Mouse (Mus musculus) stomach, embryonic 16.5 days (tissue): Measurements from ENCODE around the gene Ldhd. TPM values are rescaled to one million over a fixed set of nuclear protein-coding genes. Genes with fewer than 3 reads are reported as not detected.

Source experiments
- ATAC-seq: fragments of 200-750 bp; cut with Nextera tagmentation; 2 replicates; pipeline ENCODE4 v1.8.0; 2017; ENCODE audit warnings: moderate number of reproducible peaks, moderate TSS enrichment; ENCODE audit not compliant: insufficient read depth, low FRiP score
- H3K27ac ChIP-seq: fragments of 300-500 bp; sonication (generic); 2 replicates; pipeline ENCODE4 v1.5.1; 2014; ENCODE audit warnings: low read length
- H3K27me3 ChIP-seq: fragments of 300-500 bp; sonication (generic); 2 replicates; pipeline ENCODE4 v1.6.1; 2014; ENCODE audit warnings: low read length, control low read depth, mixed read lengths; ENCODE audit not compliant: control insufficient read depth, insufficient read depth
- H3K36me3 ChIP-seq: fragments of 300-500 bp; sonication (generic); 2 replicates; pipeline ENCODE4 v1.6.1; 2014; ENCODE audit warnings: low read length; ENCODE audit not compliant: control insufficient read depth, insufficient read depth
- H3K4me1 ChIP-seq: fragments of 300-500 bp; sonication (generic); 2 replicates; pipeline ENCODE4 v1.6.1; 2014; ENCODE audit warnings: low read length, control low read depth, mixed read lengths; ENCODE audit not compliant: control insufficient read depth, insufficient read depth
- H3K4me2 ChIP-seq: fragments of 300-500 bp; sonication (generic); 2 replicates; pipeline ENCODE4 v1.6.1; 2014; ENCODE audit warnings: low read depth, low read length, mixed read lengths
- H3K4me3 ChIP-seq: fragments of 300-500 bp; sonication (generic); replicated peaks from 2 replicates; pipeline ENCODE4 v1.5.1; 2014; ENCODE audit warnings: mild to moderate bottlenecking, low read length
- H3K9ac ChIP-seq: fragments of 300-500 bp; sonication (generic); 2 replicates; pipeline ENCODE4 v1.6.1; 2014; ENCODE audit warnings: low read length
- H3K9me3 ChIP-seq: fragments of 300-500 bp; sonication (generic); replicated peaks from 2 replicates; pipeline ENCODE4 v1.6.1; 2016; ENCODE audit warnings: low read length, control low read depth; ENCODE audit not compliant: control insufficient read depth
- WGBS: fragments of 180-500 bp; shearing (Covaris S2); extraction: QIAGEN DNeasy Blood & Tissue Kit; methylation state at CpG from one replicate; pipeline ENCODE4 v1.1.7; 2014; 5-methylcytosine and 5-hydroxymethylcytosine counted together
- polyA plus RNA-seq: library from polyadenylated mRNA; unstranded; fragments of >200 nt; fragmentation: Nextera tagmentation; extraction: Ambion mirVana; gene quantifications from 2 replicates; pipeline ENCODE4 v1.2.1, GENCODE M21; 2015

Ldhd gene
- polyA plus RNA-seq, 1 experiment from 2014 or later = 2.9 TPM

- Histone ChIP-seq H3K4me3 (no peak overlapping the region), H3K27ac (peak overlapping the region; percentile 83; the same call in 1 of the 2 replicates), H3K9me3 (no peaks in the 10 kb centered on the region), H3K4me1 (peaks cover 52% of the 10 kb centered on the region), H3K27me3 (no peaks in the 10 kb centered on the region), H3K4me2 (no peak overlapping the region), H3K36me3 (no peaks in the 10 kb centered on the region), H3K9ac (no peak overlapping the region)
- WGBS = 61% methylated on average over 3 of the region's 3 CpGs
- ATAC-seq = no peak
Observed at GRCm38 (mm10) chr8:111594044-111594840, 35.9 kb downstream of the Ldhd start.

GRCm38 (mm10) chr8:111592390-111592910 is 37.7 kb downstream of the Ldhd start:
- H3K27ac ChIP-seq = no peak overlapping the region
- H3K4me2 ChIP-seq = no peak overlapping the region
- H3K27me3 ChIP-seq = no peaks in the 10 kb centered on the region
- 66% methylated on average over 7 of the region's 7 CpGs for WGBS
- H3K36me3 ChIP-seq = no peaks in the 10 kb centered on the region
- H3K4me1 ChIP-seq = peaks cover 46% of the 10 kb centered on the region
- no peak overlapping the region for H3K9ac ChIP-seq
- ATAC-seq = no peak
- no peak overlapping the region for H3K4me3 ChIP-seq
- no peaks in the 10 kb centered on the region for H3K9me3 ChIP-seq

GRCm38 (mm10) chr8:111591176-111591575 is 39.0 kb downstream of the Ldhd start:
- H3K4me3 ChIP-seq = no peak overlapping the region
- no peaks in the 10 kb centered on the region for H3K36me3 ChIP-seq
- H3K27ac ChIP-seq = no peak overlapping the region
- no peaks in the 10 kb centered on the region for H3K27me3 ChIP-seq
- H3K4me2 ChIP-seq = no peak overlapping the region
- ATAC-seq = no peak
- no peaks in the 10 kb centered on the region for H3K9me3 ChIP-seq
- H3K4me1 ChIP-seq = peaks cover 33% of the 10 kb centered on the region
- H3K9ac ChIP-seq = no peak overlapping the region

GRCm38 (mm10) chr8:111590214-111590613 is 40.0 kb downstream of the Ldhd start:
- Histone ChIP-seq H3K27me3 (no peaks in the 10 kb centered on the region), H3K36me3 (no peaks in the 10 kb centered on the region), H3K9me3 (no peaks in the 10 kb centered on the region), H3K9ac (no peak overlapping the region), H3K4me3 (no peak overlapping the region), H3K4me2 (no peak overlapping the region), H3K4me1 (peaks cover 24% of the 10 kb centered on the region), H3K27ac (no peak overlapping the region)
- WGBS = 61% methylated on average over 3 of the region's 3 CpGs
- ATAC-seq = no peak

GRCm38 (mm10) chr8:111588336-111588735 is 41.8 kb downstream of the Ldhd start:
- Histone ChIP-seq H3K27me3 (no peaks in the 10 kb centered on the region), H3K27ac (no peak overlapping the region), H3K9me3 (no peaks in the 10 kb centered on the region), H3K4me2 (no peak overlapping the region), H3K4me1 (peaks cover 13% of the 10 kb centered on the region), H3K4me3 (no peak overlapping the region), H3K9ac (no peak overlapping the region), H3K36me3 (no peaks in the 10 kb centered on the region)
- WGBS = 79% methylated on average over 2 of the region's 2 CpGs
- ATAC-seq = no peak

GRCm38 (mm10) chr8:111587545-111588094 is 42.6 kb downstream of the Ldhd start:
- H3K27me3 ChIP-seq = no peaks in the 10 kb centered on the region
- H3K36me3 ChIP-seq = no peaks in the 10 kb centered on the region
- ATAC-seq = no peak
- H3K4me1 ChIP-seq = peaks cover 6% of the 10 kb centered on the region; the same call in 1 of the 2 replicates
- no peak overlapping the region for H3K27ac ChIP-seq
- no peak overlapping the region for H3K4me3 ChIP-seq
- H3K9me3 ChIP-seq = no peaks in the 10 kb centered on the region
- no peak overlapping the region for H3K9ac ChIP-seq
- 91% methylated on average over 1 of the region's 1 CpGs for WGBS
- H3K4me2 ChIP-seq = no peak overlapping the region

GRCm38 (mm10) chr8:111584946-111585345 is 45.2 kb downstream of the Ldhd start:
- Histone ChIP-seq H3K9me3 (no peaks in the 10 kb centered on the region), H3K4me1 (peaks cover 5% of the 10 kb centered on the region; the same call in 1 of the 2 replicates), H3K27me3 (no peaks in the 10 kb centered on the region), H3K4me3 (no peak overlapping the region), H3K4me2 (no peak overlapping the region), H3K36me3 (no peaks in the 10 kb centered on the region), H3K27ac (no peak overlapping the region), H3K9ac (no peak overlapping the region)
- 84% methylated on average over 3 of the region's 3 CpGs for WGBS
- no peak for ATAC-seq

- no peaks in the 10 kb centered on the region for H3K9me3 ChIP-seq
- ATAC-seq = no peak
- H3K36me3 ChIP-seq = no peaks in the 10 kb centered on the region
- 50% methylated on average over 3 of the region's 3 CpGs for WGBS
- H3K4me2 ChIP-seq = no peak overlapping the region
- no peak overlapping the region for H3K4me3 ChIP-seq
- no peak overlapping the region for H3K9ac ChIP-seq
- H3K27ac ChIP-seq = no peak overlapping the region
- H3K27me3 ChIP-seq = no peaks in the 10 kb centered on the region
- H3K4me1 ChIP-seq = peaks cover 5% of the 10 kb centered on the region; the same call in 1 of the 2 replicates
Observed at GRCm38 (mm10) chr8:111582386-111582785, 47.8 kb downstream of the Ldhd start.

- H3K9ac ChIP-seq = no peak overlapping the region
- no peaks in the 10 kb centered on the region for H3K9me3 ChIP-seq
- H3K27ac ChIP-seq = no peak overlapping the region
- no peak overlapping the region for H3K4me3 ChIP-seq
- no peaks in the 10 kb centered on the region for H3K27me3 ChIP-seq
- H3K4me2 ChIP-seq = no peak overlapping the region
- peaks cover 10% of the 10 kb centered on the region; the same call in 1 of the 2 replicates for H3K4me1 ChIP-seq
- no peaks in the 10 kb centered on the region for H3K36me3 ChIP-seq
- WGBS = 49% methylated on average over 3 of the region's 3 CpGs
- no peak for ATAC-seq
Observed at GRCm38 (mm10) chr8:111580306-111580705, 49.9 kb downstream of the Ldhd start.
